Mouse (Mus musculus) layer of hippocampus, postnatal 25 days (tissue): ENCODE data around the gene Olfr1084. TPM values are rescaled to one million over a fixed set of nuclear protein-coding genes. Genes with fewer than 3 reads are reported as not detected.
"Not testable (repeated sequence)": the region's sequence is repeated elsewhere in the genome, so short reads cannot be mapped to it uniquely, and the experiment has no call there.

ENCODE experiments used
- DNase-seq, 2 experiments: peaks; one replicate each; pipeline ENCODE4 v3.0.0; 2022; ENCODE audit warnings: mixed read lengths in 2 of 2, low spot score in 1 of 2; ENCODE audit errors: extremely low spot score in 1 of 2
- total RNA-seq, 2 experiments: library from RNA; stranded (reverse); gene quantifications; 2 replicates each; pipeline ENCODE4 v1.2.3; 2021

The Olfr1084 gene
- total RNA-seq, result not detected

- DNase-seq, result not testable (repeated sequence)
Observed at GRCm38 (mm10) chr2:86639625-86640024, at the start of gene Olfr1084. TSS of gene Olfr1084 (minus strand) at chr2:86639725.

GRCm38 (mm10) chr2:86679992-86680391 is 40.5 kb upstream of the Olfr1084 start, which contains the start of gene Olfr1086:
TSS of gene Olfr1086 (minus strand) at chr2:86680092.
- DNase-seq, result no peak

- DNase-seq, result no peak
Observed at GRCm38 (mm10) chr2:86661919-86662318, 22.4 kb upstream of the Olfr1084 start, which contains the start of gene Olfr1085. TSS of gene Olfr1085 (minus strand) at chr2:86662019.

- DNase-seq, result not testable (repeated sequence)
Observed at GRCm38 (mm10) chr2:86598866-86599265, 40.7 kb downstream of the Olfr1084 start, which contains the start of gene Olfr1082. TSS of gene Olfr1082 (minus strand) at chr2:86598966.

Other genes with a start within 250 kb of the Olfr1084 start
- gene Olfr1061, start 225.7 kb downstream of the Olfr1084 start, total RNA-seq, result not detected
- not detected for gene Olfr1062, start 213.0 kb downstream of the Olfr1084 start, total RNA-seq
- not detected for gene Olfr1065, start 189.1 kb downstream of the Olfr1084 start, total RNA-seq
- gene Olfr1066, start 183.5 kb downstream of the Olfr1084 start, total RNA-seq, result not detected
- not detected for gene Olfr228, start 152.3 kb downstream of the Olfr1084 start, total RNA-seq
- not detected for gene Olfr1076, start 131.3 kb downstream of the Olfr1084 start, total RNA-seq
- not detected for gene Olfr1079, start 97.2 kb downstream of the Olfr1084 start, total RNA-seq
- gene Olfr1080, start 81.5 kb downstream of the Olfr1084 start, total RNA-seq, result not detected
- not detected for gene Olfr1082, start 40.8 kb downstream of the Olfr1084 start, total RNA-seq
- not detected for gene Olfr1085, start 22.3 kb upstream of the Olfr1084 start, total RNA-seq
- not detected for gene Olfr1086, start 40.4 kb upstream of the Olfr1084 start, total RNA-seq
- not detected for gene Olfr1087, start 58.7 kb upstream of the Olfr1084 start, total RNA-seq
- gene Olfr1089, start 94.0 kb upstream of the Olfr1084 start, total RNA-seq, result not detected
- not detected for gene Olfr1090, start 119.3 kb upstream of the Olfr1084 start, total RNA-seq
- gene Olfr1093, start 142.8 kb upstream of the Olfr1084 start, total RNA-seq, result not detected
- not detected for gene Olfr141, start 170.3 kb upstream of the Olfr1084 start, total RNA-seq
- gene Olfr1094, start 184.9 kb upstream of the Olfr1084 start, total RNA-seq, result not detected
- gene Olfr1095, start 212.0 kb upstream of the Olfr1084 start, total RNA-seq, result not detected
- not detected for gene Gm13723, start 235.1 kb upstream of the Olfr1084 start, total RNA-seq